Comparison of ENCODE assay signal across 12 mouse cellular contexts in genomic region chr17:26575786-26576690, GRCm38 (mm10). TPM values are rescaled to one million over a fixed set of nuclear protein-coding genes. Genes with fewer than 3 reads are reported as not detected.
DNase-seq lines count a peak whose midpoint lies in the region; ATAC-seq and TF ChIP-seq lines count a peak whose summit lies in the region.
"Had no signal": no experiment of that assay in that cellular context is flagged by ENCODE, and none has a peak within 500 bp of the region (broad histone marks: within the 10 kb centered on the region; RNA-seq: fewer than 3 reads in every experiment).

No protein-coding gene starts in this region.

- H3K4me1 ChIP-seq in heart, embryonic 12.5 days (replicated peaks) = peaks cover 79% of the 10 kb centered on the region
- H3K4me1 ChIP-seq in lung, postnatal 0 days (ENCODE audit: insufficient read depth, low read depth, low read length) = peaks cover 15% of the 10 kb centered on the region
- peaks cover 15% of the 10 kb centered on the region for H3K4me1 ChIP-seq in lung, adult 2 months (ENCODE audit: control insufficient read depth, insufficient read depth, low read length)
- H3K4me1 ChIP-seq in heart, embryonic 16.5 days (ENCODE audit: control insufficient read depth, insufficient read depth, low read length) = peaks cover 61% of the 10 kb centered on the region
- H3K4me1 ChIP-seq: midbrain, embryonic 12.5 days had no signal

- intact Hi-C loops in heart, postnatal 14 days (cut with DNase I) = no loop called here

- H3K4me3 ChIP-seq in heart, embryonic 12.5 days = no peak overlapping the region
- H3K4me3 ChIP-seq in lung, postnatal 0 days (ENCODE audit: low read depth, low read length) = no peak overlapping the region
- H3K4me3 ChIP-seq in lung, adult 2 months (replicated peaks; ENCODE audit: extremely low read depth, low read depth, low read length) = no peak overlapping the region
- no peak overlapping the region for H3K4me3 ChIP-seq in heart, embryonic 16.5 days (ENCODE audit: low read length)
- H3K4me3 ChIP-seq: midbrain, embryonic 12.5 days; neural tube, embryonic 13.5 days had no signal

- DNase-seq in heart, postnatal 14 days = no peak
- DNase-seq in lung, postnatal 0 days (ENCODE audit: low spot score) = no peak
- no peak for DNase-seq in lung, adult 2 months
- DNase-seq in retina, embryonic 14.5 days (ENCODE audit: low spot score) = peak; percentile 15
- DNase-seq in urinary bladder, postnatal 25 days (ENCODE audit: low spot score) = no peak
- DNase-seq in cerebellum, adult 8-10 months = no peak
- DNase-seq: kidney, adult 9 months had no signal

- 0 out of 2 replicates have a peak overlapping the region, but pooled peaks have one; percentile 18 for H3K27ac ChIP-seq in heart, embryonic 12.5 days (ENCODE audit: poor library complexity, severe bottlenecking)
- no peak overlapping the region for H3K27ac ChIP-seq in lung, postnatal 0 days (ENCODE audit: low read length)
- peak overlapping the region; percentile 44 for H3K27ac ChIP-seq in heart, embryonic 16.5 days (ENCODE audit: low read length)
- H3K27ac ChIP-seq: midbrain, embryonic 12.5 days; neural tube, embryonic 13.5 days had no signal

- peak overlapping the region; percentile 52; the same call in 1 of the 2 replicates for H3K9ac ChIP-seq in heart, embryonic 12.5 days
- 0 out of 2 replicates have a peak overlapping the region, but pooled peaks have one; percentile 12 for H3K9ac ChIP-seq in lung, postnatal 0 days (replicated peaks; ENCODE audit: low read depth)
- peak overlapping the region; percentile 23; the same call in 1 of the 2 replicates for H3K9ac ChIP-seq in heart, embryonic 16.5 days (ENCODE audit: low read length)
- H3K9ac ChIP-seq: lung, embryonic 14.5 days; midbrain, embryonic 12.5 days; neural tube, embryonic 13.5 days had no signal

- no peaks in the 10 kb centered on the region for H3K9me3 ChIP-seq in heart, embryonic 12.5 days (replicated peaks)
- no peaks in the 10 kb centered on the region for H3K9me3 ChIP-seq in lung, postnatal 0 days (ENCODE audit: low read length)
- no peaks in the 10 kb centered on the region for H3K9me3 ChIP-seq in heart, embryonic 16.5 days (replicated peaks; ENCODE audit: control insufficient read depth, low read length)
- H3K9me3 ChIP-seq: midbrain, embryonic 12.5 days; neural tube, embryonic 13.5 days had no signal

- no peak for TF ChIP-seq EP300 in lung, postnatal 0 days (IDR thresholded peaks at IDR 0.05)

- 0 out of 2 replicates have a peak, but pooled peaks have one; percentile 13 for ATAC-seq in heart, embryonic 12.5 days (ENCODE audit: insufficient number of reproducible peaks, low FRiP score)
- no peak for ATAC-seq in lung, postnatal 0 days
- no peak for ATAC-seq in heart, embryonic 16.5 days (replicated peaks; ENCODE audit: extremely low read depth, insufficient read depth, low FRiP score)

- no peak overlapping the region for H3K4me2 ChIP-seq in heart, embryonic 12.5 days
- H3K4me2 ChIP-seq in lung, postnatal 0 days (replicated peaks; ENCODE audit: low read depth, low read length) = no peak overlapping the region
- H3K4me2 ChIP-seq in heart, embryonic 16.5 days (ENCODE audit: low read depth, low read length) = no peak overlapping the region
- H3K4me2 ChIP-seq: lung, embryonic 14.5 days; midbrain, embryonic 12.5 days; neural tube, embryonic 13.5 days had no signal

- H3K27me3 ChIP-seq in heart, embryonic 12.5 days (replicated peaks) = no peaks in the 10 kb centered on the region
- no peaks in the 10 kb centered on the region for H3K27me3 ChIP-seq in lung, postnatal 0 days (replicated peaks; ENCODE audit: insufficient read depth, low read length)
- no peaks in the 10 kb centered on the region for H3K27me3 ChIP-seq in heart, embryonic 16.5 days (ENCODE audit: control insufficient read depth, insufficient read depth, low read length)
- H3K27me3 ChIP-seq: midbrain, embryonic 12.5 days; neural tube, embryonic 13.5 days had no signal

- peaks cover 27% of the 10 kb centered on the region for H3K36me3 ChIP-seq in heart, embryonic 12.5 days
- no peaks in the 10 kb centered on the region for H3K36me3 ChIP-seq in lung, postnatal 0 days (ENCODE audit: insufficient read depth, low read length)
- H3K36me3 ChIP-seq in heart, embryonic 16.5 days (ENCODE audit: control insufficient read depth, insufficient read depth) = no peaks in the 10 kb centered on the region

- WGBS in heart, embryonic 12.5 days = 71% methylated on average over 12 of the region's 12 CpGs
- 82% methylated on average over 12 of the region's 12 CpGs for WGBS in lung, postnatal 0 days
- 89% methylated on average over 12 of the region's 12 CpGs for WGBS in lung, adult 2 months
- WGBS in heart, embryonic 16.5 days = 71% methylated on average over 12 of the region's 12 CpGs

- no peak for TF ChIP-seq POLR2A in lung, adult 2 months (IDR thresholded peaks at IDR 0.05; ENCODE audit: borderline replicate concordance, extremely low read depth, low read depth, low read length)

- no peak for TF ChIP-seq CTCF in lung, postnatal 0 days (IDR thresholded peaks at IDR 0.05)
- TF ChIP-seq CTCF in lung, adult 2 months (IDR thresholded peaks at IDR 0.05; ENCODE audit: insufficient read depth, low read length) = no peak

RNA-seq across cellular contexts. Expression of gene Dusp1, which starts 14.1 kb away (rescaled TPM):
- 36.2 and 38.7 TPM in 2 replicates for polyA plus RNA-seq in heart, embryonic 12.5 days (2016; fragmentation: Nextera tagmentation; extraction: Ambion mirVana)
- total RNA-seq in heart, postnatal 14 days (2021) = 10 to 100 TPM; 91.2 to 99.6 TPM
- polyA plus RNA-seq in lung, postnatal 0 days (2015; fragmentation: Nextera tagmentation; extraction: Ambion mirVana) = 68.4 and 79.3 TPM in 2 replicates
- polyA plus RNA-seq in lung, adult 2 months (2012; rRNA removed) = 233 and 359 TPM in 2 replicates
- polyA plus RNA-seq in heart, embryonic 16.5 days (2015; fragmentation: Nextera tagmentation; extraction: Ambion mirVana) = 35.5 and 35.7 TPM in 2 replicates

RNA-seq across cellular contexts. Expression of gene Ergic1, which starts 14.7 kb away (rescaled TPM):
- polyA plus RNA-seq in heart, embryonic 12.5 days (2016; fragmentation: Nextera tagmentation; extraction: Ambion mirVana) = 115 and 121 TPM in 2 replicates
- 10 to 100 TPM; 51.1 to 59.5 TPM for total RNA-seq in heart, postnatal 14 days (2021)
- 47.9 and 50.6 TPM in 2 replicates for polyA plus RNA-seq in lung, postnatal 0 days (2015; fragmentation: Nextera tagmentation; extraction: Ambion mirVana)
- 86.3 and 93.3 TPM in 2 replicates for polyA plus RNA-seq in lung, adult 2 months (2012; rRNA removed)
- polyA plus RNA-seq in heart, embryonic 16.5 days (2015; fragmentation: Nextera tagmentation; extraction: Ambion mirVana) = 82.7 and 84.9 TPM in 2 replicates
